Mouse (Mus musculus) cerebellum, adult 2 months (tissue): ENCODE measurements around the gene Nell2. TPM values are rescaled to one million over a fixed set of nuclear protein-coding genes. Genes with fewer than 3 reads are reported as not detected.

Experiments
- DNase-seq, 2 experiments: peaks; one replicate each; pipeline ENCODE4 v3.0.0; 2021
- H3K27ac ChIP-seq: fragments of 200-500 bp; 2 replicates; pipeline ENCODE4 v1.5.1; 2012; ENCODE audit warnings: low read length, control low read depth, inconsistent platforms; ENCODE audit not compliant: insufficient read depth
- H3K27me3 ChIP-seq: fragments of 200-500 bp; 2 replicates; pipeline ENCODE4 v1.6.1; 2012; ENCODE audit warnings: inconsistent platforms, mild to moderate bottlenecking, low read length, moderate library complexity; ENCODE audit not compliant: control insufficient read depth, insufficient read depth
- H3K4me1 ChIP-seq: fragments of 200-500 bp; 2 replicates; pipeline ENCODE4 v1.6.1; 2011; ENCODE audit warnings: low read length; ENCODE audit not compliant: control insufficient read depth, insufficient read depth
- H3K4me3 ChIP-seq: fragments of 200-500 bp; replicated peaks from 2 replicates; pipeline ENCODE3; 2011; ENCODE audit warnings: mild to moderate bottlenecking, low read depth, low read length, control low read depth; ENCODE audit not compliant: insufficient read depth
- CTCF ChIP-seq: fragments of 200-500 bp; IDR thresholded peaks from 2 replicates; pipeline ENCODE4 v1.5.1; 2011; ENCODE audit warnings: low read depth, mild to moderate bottlenecking, control low read depth, low read length, moderate library complexity, borderline replicate concordance; ENCODE audit not compliant: insufficient read depth
- POLR2A ChIP-seq: fragments of 200-500 bp; IDR thresholded peaks from 2 replicates; pipeline ENCODE4 v1.6.1; 2011; ENCODE audit warnings: low read length, control low read depth, borderline replicate concordance; ENCODE audit not compliant: insufficient read depth
- WGBS: fragments of 180-500 bp; shearing (Covaris S2); methylation state at CpG from one replicate; pipeline ENCODE4 v1.1.7; 2018; 5-methylcytosine and 5-hydroxymethylcytosine counted together
- polyA plus RNA-seq: library from polyadenylated mRNA; depleted of rRNA; stranded (reverse); fragments of >200 nt; gene quantifications from 2 replicates; pipeline ENCODE4 v1.2.3, GENCODE M21; 2012

Gene Nell2
- polyA plus RNA-seq, 1 experiment: 141 TPM

GRCm38 (mm10) chr15:95370720-95371395 is 157.5 kb downstream of the Nell2 start:
- Histone ChIP-seq H3K27ac (no peak overlapping the region), H3K4me3 (no peak overlapping the region), H3K27me3 (no peaks in the 10 kb centered on the region), H3K4me1 (peaks cover 6% of the 10 kb centered on the region)
- TF ChIP-seq CTCF: no peak
- no peak for TF ChIP-seq POLR2A
- WGBS: 18% methylated on average over 16 of the region's 16 CpGs
- peak; percentile 64 to 66 for DNase-seq

- Histone ChIP-seq H3K27ac (no peak overlapping the region), H3K4me1 (peaks cover 6% of the 10 kb centered on the region), H3K4me3 (no peak overlapping the region), H3K27me3 (no peaks in the 10 kb centered on the region)
- 93% methylated on average over 10 of the region's 10 CpGs for WGBS
- DNase-seq: no peak
- no peak for TF ChIP-seq POLR2A
- TF ChIP-seq CTCF: no peak
Measured at GRCm38 (mm10) chr15:95368185-95368584, 160.2 kb downstream of the Nell2 start.

- Histone ChIP-seq H3K4me3 (no peak overlapping the region), H3K27me3 (no peaks in the 10 kb centered on the region), H3K27ac (no peak overlapping the region), H3K4me1 (peaks cover 6% of the 10 kb centered on the region)
- 80% methylated on average over 3 of the region's 3 CpGs for WGBS
- TF ChIP-seq CTCF (no peak), POLR2A (no peak)
- DNase-seq: no peak
Measured at GRCm38 (mm10) chr15:95366506-95366905, 161.9 kb downstream of the Nell2 start.

- WGBS: 80% methylated on average over 1 of the region's 1 CpGs
- no peak for DNase-seq
- Histone ChIP-seq H3K27ac (no peak overlapping the region), H3K27me3 (no peaks in the 10 kb centered on the region), H3K4me1 (no peaks in the 10 kb centered on the region), H3K4me3 (no peak overlapping the region)
- TF ChIP-seq CTCF (no peak), POLR2A (no peak)
Measured at GRCm38 (mm10) chr15:95354806-95355205, 173.6 kb downstream of the Nell2 start.

GRCm38 (mm10) chr15:95334323-95335296 is 193.7 kb downstream of the Nell2 start:
- TF ChIP-seq POLR2A (no peak), CTCF (no peak)
- H3K27ac ChIP-seq: no peak overlapping the region
- H3K4me1 ChIP-seq: no peaks in the 10 kb centered on the region
- 75% methylated on average over 11 of the region's 11 CpGs for WGBS
- DNase-seq: no peak
- H3K27me3 ChIP-seq: no peaks in the 10 kb centered on the region
- no peak overlapping the region for H3K4me3 ChIP-seq

- WGBS: 72% methylated on average over 4 of the region's 4 CpGs
- TF ChIP-seq POLR2A (no peak), CTCF (no peak)
- Histone ChIP-seq H3K27ac (no peak overlapping the region), H3K4me3 (no peak overlapping the region), H3K4me1 (no peaks in the 10 kb centered on the region), H3K27me3 (no peaks in the 10 kb centered on the region)
- DNase-seq: no peak
Measured at GRCm38 (mm10) chr15:95333229-95333628, 195.1 kb downstream of the Nell2 start.

- Histone ChIP-seq H3K4me3 (no peak overlapping the region), H3K27ac (no peak overlapping the region), H3K4me1 (no peaks in the 10 kb centered on the region), H3K27me3 (no peaks in the 10 kb centered on the region)
- TF ChIP-seq POLR2A (no peak), CTCF (no peak)
- 71% methylated on average over 2 of the region's 2 CpGs for WGBS
- DNase-seq: no peak
Measured at GRCm38 (mm10) chr15:95330926-95331325, 197.4 kb downstream of the Nell2 start.
